Mouse (Mus musculus): ENCODE data around the gene Fmn2.

Gene Fmn2

DNA sequence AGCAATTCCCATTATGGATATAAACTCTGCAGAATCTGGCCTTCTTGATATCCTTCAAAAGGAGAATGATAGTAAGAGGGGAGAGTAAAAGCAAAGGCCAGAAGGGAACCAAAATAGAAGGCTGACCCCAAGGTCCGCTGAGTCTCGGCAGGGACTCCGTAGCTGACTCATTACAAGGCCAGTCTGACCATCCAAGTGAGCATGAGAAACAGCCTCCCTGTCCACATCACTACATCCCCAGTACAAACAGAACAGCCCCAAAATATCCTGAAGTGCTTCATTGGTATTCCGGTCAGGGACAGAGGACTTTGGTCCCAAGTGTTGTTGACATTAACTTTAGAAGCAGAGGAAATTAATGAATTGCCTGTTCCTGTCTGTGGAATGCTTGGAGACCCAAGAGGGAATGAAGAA is 270.3 kb downstream of the Fmn2 start:
- DNase-seq (ENCODE audit: low read depth in 1 of 2, low spot score in 2 of 2): no peak

DNA sequence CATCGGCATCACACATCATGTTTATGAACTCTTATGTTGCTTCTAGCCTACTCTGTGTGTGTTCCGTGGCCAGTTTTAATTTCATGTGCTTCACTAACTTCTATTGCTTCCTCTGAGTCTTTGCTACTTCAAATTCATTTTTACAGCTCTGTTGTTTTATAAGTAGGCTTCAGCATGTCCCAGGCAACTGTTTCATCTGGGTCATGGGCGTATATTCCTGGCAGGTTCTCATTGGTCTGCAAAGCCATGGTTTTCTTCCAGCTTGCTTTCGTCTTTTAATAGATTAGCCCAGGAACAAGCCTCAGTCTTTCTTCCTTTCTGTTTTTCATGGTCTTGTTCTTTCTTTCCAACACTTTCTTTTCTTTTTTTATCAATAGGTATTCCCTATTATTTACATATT is 279.4 kb downstream of the Fmn2 start:
- no peak for DNase-seq (ENCODE audit: low read depth in 1 of 2, low spot score in 2 of 2)

- no peak for DNase-seq (ENCODE audit: low read depth in 1 of 2, low spot score in 2 of 2)
Measured at GRCm38 (mm10) chr1:174788617-174789016, 287.0 kb downstream of the Fmn2 start.

GRCm38 (mm10) chr1:174811846-174812245 is 310.2 kb downstream of the Fmn2 start:
- no peak for DNase-seq (ENCODE audit: low read depth in 1 of 2, low spot score in 2 of 2)

GRCm38 (mm10) chr1:174826562-174826961 is 324.9 kb downstream of the Fmn2 start:
- DNase-seq (ENCODE audit: low read depth in 1 of 2, low spot score in 2 of 2): no peak

- DNase-seq (ENCODE audit: low read depth in 1 of 2, low spot score in 2 of 2): no peak
Measured at GRCm38 (mm10) chr1:174836861-174837260, 335.2 kb downstream of the Fmn2 start.

GRCm38 (mm10) chr1:174844786-174845185 is 343.2 kb downstream of the Fmn2 start:
- no peak for DNase-seq (ENCODE audit: low read depth in 1 of 2, low spot score in 2 of 2)

DNA sequence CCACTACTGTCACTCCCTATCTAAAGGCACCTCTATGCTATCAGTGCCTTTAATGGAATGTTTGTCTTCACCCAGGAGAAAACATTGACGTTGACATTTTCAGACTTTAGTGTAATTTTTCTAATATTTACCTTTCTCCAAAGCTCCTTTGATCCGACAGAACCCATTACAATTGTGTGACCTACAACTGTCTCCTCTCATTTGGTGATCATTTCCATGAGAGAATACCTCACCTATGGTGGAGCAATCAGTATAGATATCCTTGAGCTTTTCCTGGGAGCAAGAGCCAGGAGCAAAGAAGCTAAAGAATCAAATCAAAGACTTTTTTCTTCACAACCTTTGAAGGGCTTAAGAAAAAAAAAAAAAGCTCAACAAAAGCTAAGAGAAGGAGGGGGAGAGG is 354.6 kb downstream of the Fmn2 start:
- DNase-seq (ENCODE audit: low read depth in 1 of 2, low spot score in 2 of 2): no peak

- DNase-seq (ENCODE audit: low read depth in 1 of 2, low spot score in 2 of 2): no peak
Measured at GRCm38 (mm10) chr1:174860407-174861118, 358.9 kb downstream of the Fmn2 start.
